Mouse (Mus musculus): Measurements from ENCODE around the gene Zfp12. TPM values are rescaled to one million over a fixed set of nuclear protein-coding genes. Genes with fewer than 3 reads are reported as not detected.

The Zfp12 gene
- polyA plus RNA-seq, 1 experiment from 2014 or later, result 27.6 TPM

Other genes with a start within 250 kb of the Zfp12 start
- gene Rnf216, start 122.2 kb upstream of the Zfp12 start, polyA plus RNA-seq (2014; fragmentation: Nextera tagmentation; extraction: Ambion mirVana), result 30.6 and 31.5 TPM in 2 replicates
- gene Olfr718-ps1, start 87.6 kb upstream of the Zfp12 start, polyA plus RNA-seq (2014; fragmentation: Nextera tagmentation; extraction: Ambion mirVana), result not detected in 2 replicates
- gene Rbak, start 54.4 kb upstream of the Zfp12 start, polyA plus RNA-seq (2014; fragmentation: Nextera tagmentation; extraction: Ambion mirVana), result 11.6 and 12.2 TPM in 2 replicates
- gene Spdye4b, start 54.1 kb upstream of the Zfp12 start, polyA plus RNA-seq (2014; fragmentation: Nextera tagmentation; extraction: Ambion mirVana), result not detected in 2 replicates
- gene Spdye4a, start 8.3 kb upstream of the Zfp12 start, polyA plus RNA-seq (2014; fragmentation: Nextera tagmentation; extraction: Ambion mirVana), result not detected in 2 replicates
- gene Zfp316, start 34.9 kb downstream of the Zfp12 start, polyA plus RNA-seq (2014; fragmentation: Nextera tagmentation; extraction: Ambion mirVana), result 4.1 and 4.8 TPM in 2 replicates
- gene Zfp853, start 58.5 kb downstream of the Zfp12 start, polyA plus RNA-seq (2014; fragmentation: Nextera tagmentation; extraction: Ambion mirVana), result not detected in 2 replicates
- gene E130309D02Rik, start 80.2 kb downstream of the Zfp12 start, polyA plus RNA-seq (2014; fragmentation: Nextera tagmentation; extraction: Ambion mirVana), result 56.5 and 57.3 TPM in 2 replicates
- gene Zdhhc4, start 94.1 kb downstream of the Zfp12 start, polyA plus RNA-seq (2014; fragmentation: Nextera tagmentation; extraction: Ambion mirVana), result 69.3 and 73.3 TPM in 2 replicates
- 0.14 TPM in 1 of 2 replicates, not detected in the other for gene Grid2ip, start 122.2 kb downstream of the Zfp12 start, polyA plus RNA-seq (2014; fragmentation: Nextera tagmentation; extraction: Ambion mirVana)
- 186 and 199 TPM in 2 replicates for gene Kdelr2, start 168.7 kb downstream of the Zfp12 start, polyA plus RNA-seq (2014; fragmentation: Nextera tagmentation; extraction: Ambion mirVana)
- gene Daglb, start 229.4 kb downstream of the Zfp12 start, polyA plus RNA-seq (2014; fragmentation: Nextera tagmentation; extraction: Ambion mirVana), result 11.2 and 12.8 TPM in 2 replicates

Measured in neural tube, embryonic 11.5 days (tissue).